Mouse (Mus musculus): ENCODE measurements around the gene Gpx5.

- TF ChIP-seq POLR2A (IDR thresholded peaks at IDR 0.05; ENCODE audit: control insufficient read depth, extremely low read depth, insufficient read depth, low read length, poor library complexity), result no peak
- TF ChIP-seq CTCF (IDR thresholded peaks at IDR 0.05; ENCODE audit: borderline replicate concordance, control insufficient read depth, extremely low read depth, insufficient read depth, low read length, poor library complexity), result no peak
These were observed 16.0 kb downstream of the Gpx5 start for GRCm38 (mm10) chr13:21276551-21276950.

Measured in thymus, adult 2 months (tissue).